Mouse (Mus musculus) cerebellum, postnatal 14 days (tissue): ENCODE results near the gene Pim1.
"Not testable (repeated sequence)": the region's sequence is repeated elsewhere in the genome, so short reads cannot be mapped to it uniquely, and the experiment has no call there.

ENCODE experiments used
- DNase-seq, 2 experiments: peaks; one replicate each; pipeline ENCODE4 v3.0.0; 2021; ENCODE audit warnings: mixed read lengths in 2 of 2

Pim1 gene

DNA sequence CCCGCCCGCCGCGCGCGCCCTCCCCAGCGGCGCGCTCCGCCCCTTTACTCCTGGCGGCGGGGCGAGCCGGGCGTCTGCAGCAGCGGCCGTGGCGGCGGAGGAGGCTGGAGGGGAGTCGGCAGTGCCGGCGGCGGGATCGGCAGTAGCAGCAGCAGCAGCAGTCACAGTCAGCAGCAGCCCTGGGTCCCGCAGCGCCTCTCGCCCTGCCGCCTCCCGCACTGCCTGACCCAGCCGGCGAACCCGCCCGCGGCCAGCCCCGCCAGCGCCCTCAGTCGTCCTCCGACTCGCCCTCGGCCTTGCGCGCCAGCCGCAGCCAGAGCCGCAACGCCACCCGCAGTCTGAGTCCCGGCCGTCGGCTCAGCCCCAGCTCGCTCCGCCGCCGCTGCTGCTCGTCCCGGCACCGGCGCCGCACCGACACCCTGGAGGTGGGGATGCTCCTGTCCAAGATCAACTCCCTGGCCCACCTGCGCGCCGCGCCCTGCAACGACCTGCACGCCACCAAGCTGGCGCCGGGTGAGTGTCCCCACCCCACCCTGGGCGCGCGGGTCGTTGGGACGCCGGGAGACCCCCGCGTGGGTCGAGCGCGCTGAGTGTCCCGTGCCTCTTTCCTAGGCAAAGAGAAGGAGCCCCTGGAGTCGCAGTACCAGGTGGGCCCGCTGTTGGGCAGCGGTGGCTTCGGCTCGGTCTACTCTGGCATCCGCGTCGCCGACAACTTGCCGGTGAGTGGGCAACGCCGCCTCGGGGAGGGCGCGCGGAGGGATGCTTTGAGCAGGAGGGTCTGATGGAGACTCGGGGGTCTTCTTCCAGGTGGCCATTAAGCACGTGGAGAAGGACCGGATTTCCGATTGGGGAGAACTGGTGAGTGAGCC, at the start of gene Pim1:
TSS of gene Pim1 (plus strand) at position 41 of the 869 bp plus-strand sequence.
- peak in 1 of 2 experiments; percentile 63 for DNase-seq

DNA sequence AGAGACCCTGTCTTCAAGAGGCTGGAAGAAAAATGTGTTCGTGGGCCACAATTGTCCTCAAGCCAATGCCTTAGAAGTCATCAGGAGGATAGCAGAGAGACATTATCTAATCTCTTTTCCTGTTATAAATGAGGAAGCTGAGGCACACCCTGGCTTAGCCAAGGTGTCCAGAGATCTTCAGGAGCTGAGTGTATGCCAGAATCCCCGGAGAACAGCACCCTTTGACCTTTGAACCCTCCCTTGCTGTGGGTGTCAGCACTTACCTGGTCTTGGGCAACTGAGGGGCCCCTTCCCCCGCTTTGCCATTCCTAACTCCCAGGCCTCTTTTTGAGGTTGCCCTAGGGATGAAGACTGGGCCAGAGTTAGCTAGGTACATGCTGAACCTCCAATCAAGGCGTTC, 49.0 kb upstream of the Pim1 start:
- DNase-seq, result no peak

DNA sequence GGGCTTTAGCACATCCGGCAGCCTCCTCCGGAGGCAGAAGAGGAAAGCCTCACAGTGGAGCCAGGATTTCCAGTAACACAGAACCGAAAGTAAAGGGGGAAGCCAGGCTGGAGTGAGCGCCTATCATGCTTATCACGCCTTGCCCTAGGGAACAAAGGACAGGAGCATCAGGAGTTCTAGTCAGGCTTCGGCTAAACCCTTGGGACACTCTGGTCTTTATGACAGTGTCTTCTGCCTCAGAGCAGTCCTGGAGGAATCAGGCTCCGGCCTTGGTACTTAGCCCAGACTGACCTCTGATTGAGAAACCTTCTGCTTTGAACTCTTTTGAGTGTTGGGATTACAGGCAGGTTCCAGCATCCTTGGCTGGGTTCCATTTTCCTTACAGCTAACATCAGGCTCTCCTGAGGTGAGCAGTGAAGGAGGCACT, 48.4 kb upstream of the Pim1 start:
- no peak for DNase-seq

DNA sequence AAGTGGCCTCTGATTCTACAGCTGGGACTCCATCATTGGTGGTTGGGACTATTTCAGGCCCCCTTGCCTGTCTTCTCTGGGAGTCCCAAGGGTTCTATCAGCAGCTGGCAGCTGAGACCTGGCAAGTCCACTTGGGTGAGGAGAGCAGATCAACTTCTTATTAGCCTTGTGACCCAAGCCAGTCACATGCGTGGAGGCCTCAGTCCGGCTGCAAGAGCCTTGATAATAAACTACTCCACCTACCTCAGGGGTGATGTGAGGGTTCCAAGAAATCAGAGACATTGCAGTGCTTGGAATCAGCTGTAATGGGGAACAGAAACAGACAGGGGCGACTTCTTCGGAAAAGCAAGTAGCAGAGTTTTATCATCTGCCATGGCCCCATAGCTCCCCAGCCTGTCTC, 46.8 kb upstream of the Pim1 start:
- DNase-seq, result no peak

DNA sequence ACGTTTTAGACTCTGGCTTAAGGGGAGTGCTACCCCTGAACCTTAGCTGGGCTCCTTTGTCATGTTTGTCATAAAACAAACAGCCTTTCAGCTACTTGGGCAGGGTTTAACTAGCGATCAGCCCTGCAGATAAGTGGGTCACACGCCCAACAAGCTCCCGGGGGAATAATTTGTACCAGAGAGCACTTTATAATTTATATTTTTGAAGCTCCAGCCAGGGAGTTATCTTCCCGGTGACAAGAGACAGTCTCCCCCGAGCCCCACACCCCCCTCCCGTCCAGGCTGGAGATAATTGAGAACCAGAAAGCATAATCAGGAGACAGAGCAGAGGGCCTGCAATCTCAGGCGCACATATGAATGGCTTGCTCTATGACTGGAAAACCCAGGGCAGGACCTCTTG, 45.5 kb upstream of the Pim1 start:
- no peak for DNase-seq

DNA sequence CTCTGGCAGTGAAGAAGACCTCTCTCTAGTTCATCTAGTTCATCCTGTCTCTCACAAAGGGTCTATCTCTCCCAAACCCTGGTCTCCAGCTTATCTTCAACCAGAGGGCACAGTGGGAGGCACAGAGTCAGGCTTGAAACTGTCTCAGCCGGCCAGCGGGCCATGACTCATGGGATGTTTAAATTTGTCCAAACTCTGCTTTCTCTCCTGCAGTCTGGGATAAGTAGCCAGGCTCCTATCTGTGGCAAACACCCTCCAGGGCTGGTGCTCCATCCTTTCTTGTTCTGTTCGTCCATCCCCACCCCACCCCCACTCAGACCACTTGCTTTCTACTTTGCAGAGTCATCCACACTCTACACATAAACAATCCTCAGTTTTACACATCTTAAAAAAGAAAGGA, 43.2 kb upstream of the Pim1 start:
- no peak for DNase-seq

DNA sequence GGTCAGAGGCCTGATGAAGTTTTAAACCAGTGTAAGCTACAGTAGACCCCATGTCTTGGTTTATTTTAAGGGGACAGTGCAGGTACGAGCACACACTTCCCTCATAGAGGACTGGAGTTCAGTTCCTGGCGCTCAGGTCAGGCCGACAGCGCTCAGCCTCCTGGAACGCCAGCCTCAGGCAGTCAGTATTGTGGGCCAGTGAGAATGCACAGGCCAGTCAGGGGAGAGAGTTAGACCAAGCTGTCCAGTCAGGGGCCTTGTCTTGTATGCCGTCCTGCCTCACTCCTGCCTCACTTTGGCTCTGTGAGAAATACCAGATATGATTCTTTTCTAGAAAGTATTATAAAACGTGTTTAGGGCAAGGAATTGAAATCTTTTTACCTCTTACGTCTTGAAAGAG, 42.5 kb upstream of the Pim1 start:
- no peak for DNase-seq

DNA sequence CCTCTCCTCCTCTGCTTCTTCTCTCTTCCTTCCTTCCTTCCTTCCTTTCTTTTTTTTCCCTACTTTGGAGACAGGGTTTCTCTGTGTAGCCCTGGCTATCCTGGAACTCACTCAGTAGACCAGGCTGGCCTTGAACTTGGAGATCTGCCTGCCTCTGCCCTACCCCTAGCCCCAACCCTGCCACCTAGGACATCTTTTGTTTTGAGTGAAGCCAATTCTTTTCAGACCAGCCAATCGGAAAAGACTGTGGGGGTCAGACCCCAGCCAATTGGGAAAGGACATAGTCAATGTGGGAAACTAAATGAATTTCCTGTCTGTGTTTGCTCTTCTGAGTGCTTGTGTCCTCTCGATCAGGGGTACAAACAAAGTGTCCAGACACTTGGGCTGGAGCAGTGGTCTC, 42.0 kb upstream of the Pim1 start:
- no peak for DNase-seq

DNA sequence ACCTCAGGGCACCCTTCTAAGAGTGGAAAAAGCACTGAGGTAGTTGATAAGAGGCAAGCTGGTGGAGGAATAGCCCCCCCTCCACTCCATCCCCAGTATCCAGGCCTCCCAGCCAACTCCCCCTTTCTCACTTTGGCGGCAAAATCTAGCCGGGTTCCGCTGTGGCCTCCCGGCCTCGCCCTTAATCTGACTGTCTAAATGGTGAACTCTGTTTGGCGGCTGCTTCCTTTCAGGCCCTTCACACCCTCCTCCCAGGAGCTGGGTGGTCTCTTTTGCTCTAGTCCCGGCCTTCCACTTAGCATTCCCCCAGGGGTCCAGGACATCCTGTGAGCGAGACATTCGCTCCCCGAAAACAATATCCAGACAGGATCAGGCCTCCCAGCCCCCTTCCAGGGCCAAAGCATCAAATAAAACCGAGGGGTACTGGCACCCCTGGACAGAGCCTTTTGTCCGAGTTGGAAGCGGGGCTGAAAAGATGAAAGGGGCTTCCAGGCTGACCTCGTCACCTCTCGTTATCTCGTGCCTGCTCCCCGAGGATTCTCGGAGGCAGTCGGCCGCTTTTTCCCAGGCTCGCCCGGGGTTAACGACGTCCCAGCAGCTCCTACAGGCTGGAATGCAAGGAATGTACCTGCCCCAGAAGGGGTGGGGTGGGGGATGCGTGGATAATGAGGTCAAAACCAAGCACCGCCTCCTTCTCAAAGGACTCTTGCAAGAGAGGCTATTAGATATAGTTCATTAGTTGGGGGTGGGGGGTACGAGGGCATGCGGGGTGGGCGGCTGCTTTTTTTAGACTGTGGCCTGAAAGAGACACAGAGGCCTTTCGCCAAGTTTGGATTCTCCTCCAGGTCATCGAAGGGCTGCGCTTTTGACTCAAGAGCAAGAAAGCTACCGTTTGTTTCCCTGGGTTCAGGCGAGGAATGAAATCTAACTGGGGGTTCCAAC, 39.4 kb upstream of the Pim1 start:
- DNase-seq, result no peak

DNA sequence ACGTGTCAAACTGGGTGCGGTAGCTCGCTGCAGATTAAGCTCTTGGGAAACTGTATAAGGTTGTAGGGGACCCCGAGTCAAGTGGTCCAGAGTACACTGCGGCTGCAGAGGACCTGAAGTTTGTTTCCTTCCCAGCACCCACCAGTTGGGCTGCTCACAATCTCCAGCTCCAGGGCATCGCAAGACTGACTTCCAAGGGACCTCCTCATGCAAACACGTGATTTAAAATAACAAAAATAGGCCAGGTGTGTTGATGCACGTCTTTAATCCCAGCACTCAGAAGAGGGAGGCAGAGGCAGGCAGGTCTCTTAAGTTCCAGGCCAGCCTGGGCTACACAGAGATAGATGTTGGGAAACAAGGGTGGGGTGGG, 38.7 kb upstream of the Pim1 start:
- DNase-seq, result no peak

DNA sequence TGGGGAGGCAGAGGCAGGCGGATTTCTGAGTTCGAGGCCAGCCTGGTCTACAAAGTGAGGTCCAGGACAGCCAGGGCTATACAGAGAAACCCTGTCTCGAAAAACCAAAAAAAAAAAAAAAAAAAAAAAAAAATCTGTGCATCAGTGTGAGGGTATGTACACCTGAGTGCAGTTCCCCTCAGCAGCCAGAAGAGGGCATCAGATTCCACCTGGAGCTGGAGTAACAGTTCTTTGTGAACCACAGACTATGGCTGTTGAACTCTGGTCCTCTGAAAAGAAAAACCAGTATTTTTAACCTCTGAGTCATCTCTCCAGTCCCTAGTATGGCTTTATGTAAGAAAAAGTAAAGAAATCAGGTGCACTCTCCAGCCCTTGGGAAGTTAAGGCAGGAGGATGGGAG, 36.4 kb upstream of the Pim1 start:
- DNase-seq, result not testable (repeated sequence)

DNA sequence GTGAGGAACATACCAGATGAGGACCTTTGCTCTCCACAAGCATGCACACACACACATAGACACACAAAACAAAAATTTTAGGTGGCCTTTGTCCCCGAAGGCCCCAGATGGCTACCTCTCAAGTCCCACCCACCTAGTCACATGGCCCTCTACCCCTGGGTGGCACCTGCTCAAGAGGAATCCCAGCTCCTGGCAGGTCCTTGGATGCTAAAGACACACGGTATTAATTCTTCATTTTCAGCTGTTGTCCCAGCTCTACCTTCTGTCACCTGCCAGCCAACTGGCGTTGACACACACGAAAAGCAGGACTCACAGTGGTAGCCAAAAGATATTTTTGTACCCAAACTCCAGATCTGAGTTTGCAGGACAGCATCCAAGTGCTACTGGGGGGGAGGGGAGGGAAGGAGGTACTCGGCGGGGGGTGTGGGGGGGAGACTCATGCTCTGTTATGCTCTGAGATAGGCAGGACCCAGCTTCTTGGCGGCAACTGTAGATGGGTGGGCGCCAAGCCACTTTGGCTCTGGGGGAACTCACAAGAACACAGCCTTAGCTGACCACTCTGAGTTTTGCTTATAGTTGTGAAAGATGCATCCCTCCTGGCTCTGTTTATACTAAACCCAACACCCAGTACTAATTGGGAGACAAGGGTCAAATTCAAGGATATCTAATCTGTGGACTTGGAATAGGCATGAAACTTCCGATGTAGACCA, 35.0 kb upstream of the Pim1 start:
- DNase-seq, result peak; percentile 55 to 68

DNA sequence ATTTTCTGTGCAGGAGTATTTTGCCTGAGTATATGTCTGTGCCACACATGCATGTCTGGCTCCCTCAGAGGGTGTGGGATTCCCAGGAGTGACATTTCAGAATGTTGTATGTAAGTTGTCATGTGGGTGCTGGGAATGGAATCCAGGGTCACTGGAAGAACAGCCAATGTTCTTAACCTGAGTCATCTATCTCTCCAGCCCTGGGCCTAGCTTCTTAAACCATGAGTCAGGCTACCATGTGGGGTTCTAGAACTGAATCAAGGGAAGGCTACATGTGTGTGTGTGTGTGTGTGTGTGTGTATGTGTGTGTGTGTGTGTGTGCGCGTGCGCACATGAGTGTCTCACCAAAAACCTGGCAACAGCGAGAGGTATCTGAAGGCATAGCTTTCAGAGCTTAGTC, 34.1 kb upstream of the Pim1 start:
- no peak for DNase-seq

DNA sequence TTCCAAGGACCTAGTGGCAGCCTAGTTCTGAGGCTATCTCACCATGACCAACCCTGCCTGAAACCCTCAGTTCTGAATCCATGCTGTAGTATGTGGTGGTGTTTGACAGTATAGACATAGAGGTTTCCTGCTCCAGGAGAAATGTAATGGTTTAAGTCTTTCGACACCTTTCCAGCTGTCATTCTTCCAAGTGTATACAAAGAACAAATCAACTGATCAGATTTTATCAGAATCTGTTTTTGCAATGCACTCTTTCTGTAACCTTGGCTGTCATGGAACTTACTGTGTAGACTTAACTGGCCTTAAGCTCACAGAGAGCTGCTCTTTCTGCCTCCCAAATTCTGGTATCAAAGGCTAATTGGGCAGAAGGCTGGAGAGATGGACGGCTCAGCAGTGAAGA, 33.6 kb upstream of the Pim1 start:
- DNase-seq, result no peak

DNA sequence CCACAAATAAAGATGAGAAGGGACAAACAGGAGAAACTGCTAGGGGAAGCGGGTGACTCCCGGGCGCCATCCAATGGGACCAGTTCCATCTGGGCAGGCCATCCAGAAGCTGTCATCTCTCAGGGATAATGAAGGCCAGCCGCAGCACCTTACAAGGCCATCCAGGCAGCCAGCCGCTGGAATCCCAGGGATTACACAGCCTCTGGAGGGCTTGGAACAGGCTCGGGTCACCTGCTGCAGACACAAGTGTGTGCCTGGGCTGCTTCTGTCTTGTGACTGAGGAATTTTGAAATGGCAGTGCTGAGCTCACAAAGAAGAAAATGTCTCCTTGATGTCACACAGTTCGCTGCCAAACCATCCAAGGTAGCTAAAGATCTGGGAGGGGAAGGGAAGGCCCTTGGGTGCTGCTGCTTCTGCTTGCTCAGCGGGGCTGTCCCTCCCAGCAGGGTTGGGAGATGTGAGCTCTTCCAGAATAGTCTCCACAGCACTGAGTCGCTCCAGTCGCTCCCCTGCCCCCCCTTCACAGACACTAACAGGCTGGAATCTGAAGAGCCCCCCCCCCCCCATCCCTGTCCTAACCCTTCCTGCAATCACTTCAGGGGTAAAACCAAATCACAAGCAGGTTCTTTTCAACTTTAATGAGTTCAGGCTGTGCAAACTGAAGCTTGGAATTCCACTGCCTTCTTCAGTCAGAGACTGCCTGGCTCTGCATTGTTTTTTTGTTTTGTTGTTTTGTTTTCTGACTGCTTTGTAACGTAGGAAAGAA, 32.6 kb upstream of the Pim1 start:
- peak in 1 of 2 experiments; percentile 44 for DNase-seq

DNA sequence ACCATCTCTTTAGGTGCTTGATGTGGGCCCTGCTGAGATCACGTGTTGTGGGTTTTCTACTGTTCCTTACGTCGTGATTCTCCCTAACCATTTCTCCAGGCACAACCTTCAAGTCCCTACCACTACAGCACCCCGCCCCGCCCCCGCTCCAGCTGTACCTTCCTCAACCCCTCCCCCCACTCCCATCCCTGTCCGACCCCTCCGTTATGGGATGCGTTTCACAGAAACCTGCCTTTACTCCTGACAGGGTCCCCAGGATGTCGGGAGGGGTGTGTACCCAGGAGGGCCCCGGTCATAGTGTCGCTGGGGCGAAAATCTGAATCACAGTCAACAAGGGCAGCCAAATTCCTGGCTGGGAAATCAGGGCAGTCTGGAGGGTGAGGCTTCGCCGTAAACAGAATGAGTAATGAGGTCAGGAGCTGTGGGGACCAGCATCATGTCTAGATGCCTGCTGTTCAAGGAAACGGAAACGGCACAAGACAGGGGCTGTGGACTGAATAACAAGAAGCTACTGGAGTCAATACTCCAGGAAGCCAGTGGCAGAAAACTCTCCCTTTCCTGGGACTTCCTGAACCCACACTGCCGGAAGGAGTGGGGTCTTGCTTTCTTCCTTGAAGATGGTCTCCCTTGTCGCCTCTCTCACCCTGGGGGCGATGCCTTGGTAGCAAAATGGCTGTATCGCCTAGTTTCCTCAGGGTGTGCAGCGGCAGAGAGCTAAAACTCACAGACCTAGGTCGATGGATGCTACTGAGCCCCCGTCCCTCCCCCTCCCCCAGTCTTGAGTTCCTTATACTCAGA, 31.0 kb upstream of the Pim1 start:
- DNase-seq, result peak; percentile 62 to 74

DNA sequence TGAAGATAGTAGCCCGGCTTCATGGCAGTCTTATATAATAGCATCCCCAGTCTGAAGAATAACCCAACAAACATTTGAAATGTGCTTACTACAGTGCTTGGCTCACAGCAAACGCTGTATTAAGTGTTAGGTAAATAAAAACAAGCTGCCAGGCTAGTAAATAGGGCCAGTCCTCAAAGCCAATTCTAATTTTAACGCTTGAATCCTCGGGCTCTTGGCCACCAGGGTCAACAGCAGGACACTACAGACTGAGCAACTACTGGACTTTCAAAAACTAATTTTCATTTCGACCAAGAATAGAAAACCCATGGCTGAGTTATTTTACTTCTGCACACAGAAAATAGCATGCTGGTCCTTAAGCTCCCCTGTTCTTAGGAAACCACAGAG, 30.4 kb upstream of the Pim1 start:
- no peak for DNase-seq

DNA sequence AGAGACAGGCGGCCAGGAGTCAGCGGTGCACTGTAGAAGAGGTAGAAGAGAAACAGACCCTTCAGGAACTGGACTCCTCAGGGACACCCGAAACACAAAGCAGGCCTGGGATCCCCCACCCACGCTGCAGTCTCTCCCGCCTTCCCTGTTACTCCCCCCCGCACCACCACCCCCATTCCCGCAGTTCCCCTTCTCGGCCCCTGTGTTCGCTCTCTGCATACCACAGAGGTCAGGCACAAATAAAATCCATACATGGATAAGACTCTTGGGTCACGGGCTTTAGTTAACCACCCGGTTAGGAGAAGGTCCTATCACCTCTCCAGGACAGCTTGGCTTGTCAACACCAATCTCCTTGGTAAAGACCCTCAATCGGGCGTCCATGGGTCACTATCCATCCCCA, 26.9 kb upstream of the Pim1 start:
- no peak for DNase-seq

DNA sequence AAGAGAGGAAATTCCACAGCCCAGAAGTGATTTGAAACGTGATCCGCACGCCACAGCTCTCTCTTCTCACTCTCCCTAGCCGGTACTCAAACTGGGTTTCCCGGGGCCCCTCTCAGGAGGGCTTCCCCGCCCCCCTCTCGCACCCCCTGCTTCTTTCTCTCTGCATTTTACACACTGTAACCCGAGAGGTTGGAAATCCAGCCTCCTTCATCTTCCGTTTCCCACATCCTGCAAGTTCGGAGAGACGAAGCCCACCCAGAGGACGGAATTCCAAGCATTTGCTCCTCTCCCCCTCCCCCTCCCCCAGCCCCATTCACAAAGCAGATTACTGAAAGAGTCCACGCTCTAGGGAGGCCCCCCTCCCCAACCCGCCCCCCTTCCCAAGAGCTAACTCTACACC, 26.5 kb upstream of the Pim1 start:
- DNase-seq, result no peak

DNA sequence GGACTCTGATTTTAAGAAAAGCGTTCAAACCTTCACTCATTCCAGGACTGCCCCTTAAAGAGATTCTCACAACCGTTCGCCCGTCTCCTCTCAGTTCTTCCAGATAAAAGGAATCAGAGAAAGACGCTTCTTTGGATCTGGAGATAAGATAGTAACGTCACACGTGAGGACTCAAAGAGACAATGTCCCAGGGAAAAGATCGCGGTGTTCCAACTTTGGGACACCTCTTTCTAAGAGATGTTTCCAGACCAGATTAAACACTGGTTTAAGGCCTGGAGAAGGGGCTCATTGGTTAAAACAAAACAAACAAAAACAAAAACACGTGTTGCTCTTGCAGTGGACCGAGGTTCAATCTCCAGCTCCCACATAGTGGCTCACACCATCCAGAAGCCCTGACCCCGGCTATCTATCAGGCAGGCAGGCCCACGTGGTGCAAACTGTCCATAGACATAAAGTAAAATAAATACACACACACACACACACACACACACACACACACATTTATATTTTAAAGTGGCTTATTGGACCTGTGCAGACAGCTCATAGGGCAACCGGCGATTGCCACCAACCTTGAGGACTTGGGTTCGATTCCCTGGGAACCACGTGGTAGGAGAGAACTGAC, 25.9 kb upstream of the Pim1 start:
- no peak for DNase-seq

DNA sequence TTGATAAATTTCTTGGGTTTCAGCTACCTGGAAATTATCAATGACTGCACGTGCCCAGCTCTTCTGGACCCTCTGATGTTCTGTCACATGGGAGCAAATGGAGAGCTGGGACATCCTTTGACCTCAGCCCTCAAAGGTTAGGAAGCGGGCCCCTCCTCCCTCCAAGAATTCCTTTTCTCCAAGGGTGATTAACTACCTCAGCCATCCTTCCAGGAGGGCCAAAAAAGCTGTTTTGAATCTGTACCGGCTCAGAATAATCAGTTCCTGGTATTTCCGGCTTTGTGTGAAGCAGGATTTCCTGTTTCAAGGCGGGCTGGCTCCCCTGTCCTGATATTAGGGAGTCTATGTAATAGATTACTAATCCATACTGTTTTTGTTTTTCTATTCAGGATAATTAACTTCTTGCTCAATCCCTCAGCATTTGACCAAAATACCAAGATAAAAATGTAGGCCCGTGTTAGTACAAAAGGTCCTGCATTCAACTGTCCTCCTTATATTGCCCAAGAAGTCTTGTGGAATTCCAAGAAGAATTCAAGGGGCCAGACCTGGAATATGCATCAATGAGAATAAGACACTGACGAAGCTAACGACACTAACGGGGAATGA, 25.0 kb upstream of the Pim1 start:
- DNase-seq, result no peak
